Mouse (Mus musculus) retina, adult 2 months (tissue): ENCODE measurements around the gene Usp54.
"Not testable (repeated sequence)": the region's sequence is repeated elsewhere in the genome, so short reads cannot be mapped to it uniquely, and the experiment has no call there.

Experiments
- DNase-seq: peaks from one replicate; pipeline ENCODE4 v3.0.0-alpha.2; 2012; ENCODE audit warnings: low read depth, low spot score

Usp54 gene

GRCm38 (mm10) chr14:20610146-20610545 lies 30.7 kb downstream of the Usp54 start:
- no peak for DNase-seq

- no peak for DNase-seq
Observed at GRCm38 (mm10) chr14:20609519-20609918, 31.3 kb downstream of the Usp54 start.

GRCm38 (mm10) chr14:20607396-20608126 lies 33.3 kb downstream of the Usp54 start:
- no peak for DNase-seq

GRCm38 (mm10) chr14:20601287-20601686 lies 39.6 kb downstream of the Usp54 start:
- DNase-seq = no peak

GRCm38 (mm10) chr14:20600203-20600602 lies 40.7 kb downstream of the Usp54 start:
- DNase-seq = no peak

- no peak for DNase-seq
Observed at GRCm38 (mm10) chr14:20599542-20599941, 41.3 kb downstream of the Usp54 start.

GRCm38 (mm10) chr14:20595781-20596180 lies 45.1 kb downstream of the Usp54 start:
- DNase-seq = no peak

- no peak for DNase-seq
Observed at GRCm38 (mm10) chr14:20587458-20587857, 53.4 kb downstream of the Usp54 start.

GRCm38 (mm10) chr14:20578822-20579407 lies 61.9 kb downstream of the Usp54 start:
- no peak for DNase-seq

- DNase-seq = peak; percentile 50
Observed at GRCm38 (mm10) chr14:20576179-20576578, 64.7 kb downstream of the Usp54 start.

GRCm38 (mm10) chr14:20573196-20573595 lies 67.7 kb downstream of the Usp54 start:
- DNase-seq = not testable (repeated sequence)

GRCm38 (mm10) chr14:20565256-20566021 lies 75.4 kb downstream of the Usp54 start:
- no peak for DNase-seq

GRCm38 (mm10) chr14:20564692-20565091 lies 76.2 kb downstream of the Usp54 start:
- DNase-seq = no peak

- no peak for DNase-seq
Observed at GRCm38 (mm10) chr14:20561897-20562296, 79.0 kb downstream of the Usp54 start.

- no peak for DNase-seq
Observed at GRCm38 (mm10) chr14:20550136-20550535, 90.7 kb downstream of the Usp54 start.

- peak; percentile 79 for DNase-seq
Observed at GRCm38 (mm10) chr14:20546415-20546814, 94.4 kb downstream of the Usp54 start, which contains the start of gene Ppp3cb. Ppp3cb (minus strand) TSS chr14:20546573.

GRCm38 (mm10) chr14:20545529-20546331 lies 95.1 kb downstream of the Usp54 start:
- DNase-seq = peak; percentile 42

- no peak for DNase-seq
Observed at GRCm38 (mm10) chr14:20544467-20545411, 96.1 kb downstream of the Usp54 start.

GRCm38 (mm10) chr14:20529643-20530042 lies 111.2 kb downstream of the Usp54 start:
- DNase-seq = no peak

GRCm38 (mm10) chr14:20520179-20520578 lies 120.7 kb downstream of the Usp54 start:
- no peak for DNase-seq
